Mouse (Mus musculus) kidney, adult 18-20 months (tissue): ENCODE measurements around the gene Fam178b.

Source experiments
- DNase-seq: peaks from one replicate; pipeline ENCODE4 v3.0.0; 2021

Fam178b gene

GRCm38 (mm10) chr1:36560903-36561302 lies 122.1 kb downstream of the Fam178b start:
- DNase-seq, result no peak

DNA sequence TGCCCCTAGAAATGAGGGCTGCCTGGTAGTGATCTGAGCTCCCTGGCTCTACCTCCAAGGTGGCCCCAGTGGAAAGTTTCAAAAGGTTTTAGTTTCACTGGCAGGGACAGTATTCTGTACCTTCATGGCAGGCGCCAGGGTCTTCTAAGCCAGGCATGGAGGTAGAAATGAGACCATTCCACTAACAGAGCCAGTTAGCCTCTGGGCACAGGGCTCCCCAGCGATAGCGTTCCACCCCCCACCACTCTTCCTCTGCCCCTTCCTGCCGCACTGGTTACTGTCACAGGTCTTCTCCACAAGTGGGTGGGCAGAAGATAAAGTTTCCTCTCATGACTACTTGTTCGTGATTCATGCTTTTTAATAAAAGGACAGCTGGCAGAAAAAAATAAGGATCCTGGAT lies 123.1 kb downstream of the Fam178b start:
- DNase-seq, result no peak

- DNase-seq, result no peak
These were observed 123.7 kb downstream of the Fam178b start for GRCm38 (mm10) chr1:36559256-36559655.

DNA sequence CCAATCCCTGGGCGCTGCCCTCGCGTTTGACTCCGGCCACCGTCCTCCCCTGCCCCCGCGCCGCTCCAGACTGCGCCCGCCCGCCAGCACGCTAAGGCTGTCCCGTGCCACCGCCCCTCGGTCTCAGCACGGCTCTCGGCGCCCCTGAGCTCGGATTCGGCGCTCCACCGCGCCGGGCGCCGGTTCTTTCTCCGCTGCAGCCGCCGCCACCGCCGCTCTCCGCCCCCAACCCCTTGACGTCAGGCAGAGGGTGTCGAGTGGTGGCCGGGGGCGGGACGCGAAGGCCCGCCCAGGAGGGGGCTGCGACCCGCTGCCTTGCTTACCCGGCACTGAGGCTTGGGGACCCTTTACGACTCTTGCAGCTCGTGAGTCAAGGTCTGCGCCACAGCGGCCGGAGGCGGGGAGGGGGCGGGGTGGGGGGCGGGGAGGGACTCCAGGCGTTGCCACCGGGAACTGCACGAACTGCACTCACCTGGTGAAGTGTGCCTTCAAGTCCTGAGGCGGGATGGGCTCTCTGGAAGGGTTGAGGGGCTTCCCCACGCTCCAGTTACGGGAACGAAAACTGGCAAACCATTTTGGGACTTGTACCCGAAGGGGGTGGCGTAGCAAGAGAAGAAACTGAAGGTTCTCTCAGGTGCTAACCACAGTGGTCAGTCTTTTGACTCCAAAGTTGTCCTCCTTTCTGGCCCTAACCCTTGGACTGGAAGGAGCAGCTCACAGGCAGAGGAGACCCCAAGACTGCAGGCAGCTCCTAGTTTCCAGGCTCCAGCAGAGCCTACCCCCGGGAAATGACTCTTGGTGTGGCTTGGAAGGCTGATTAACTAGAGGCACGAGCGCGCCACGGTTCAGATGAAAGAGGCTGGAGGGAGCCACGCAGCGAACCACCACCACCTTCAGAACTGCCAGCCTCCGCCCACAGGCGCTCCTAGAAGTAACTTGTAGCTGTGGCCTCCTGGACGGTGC lies 124.7 kb downstream of the Fam178b start, which contains the start of gene Sema4c:
Sema4c (minus strand) TSS at position 319 of the 963 bp plus-strand sequence.
- DNase-seq, result peak; percentile 77

DNA sequence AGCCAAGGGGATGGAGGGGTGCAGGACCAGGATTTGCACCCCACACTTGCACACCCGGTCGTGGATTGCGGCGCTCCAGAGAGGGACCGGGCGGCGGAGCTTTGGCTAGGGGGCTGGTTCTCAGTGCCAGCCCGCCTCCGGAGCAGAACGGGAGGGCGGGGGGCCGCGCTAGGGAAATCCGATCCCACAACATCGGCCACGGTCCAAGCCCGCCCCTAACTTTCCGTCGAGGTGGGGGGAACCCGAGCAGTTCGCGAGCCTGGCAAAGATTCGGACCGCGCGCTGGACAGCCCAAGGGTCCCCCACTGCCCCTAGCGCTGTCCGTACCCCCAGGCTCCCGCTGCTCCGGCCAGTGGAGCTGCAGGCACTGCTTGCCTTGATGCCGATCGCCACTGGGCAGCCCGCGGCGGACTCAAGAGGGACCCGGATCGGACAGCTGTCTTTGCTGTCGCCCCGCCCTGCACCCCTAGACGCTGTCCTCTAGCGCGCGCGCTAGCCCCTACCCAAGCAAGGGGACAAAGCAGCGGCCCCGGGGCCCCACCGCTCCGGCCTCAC lies 125.4 kb downstream of the Fam178b start:
- peak; percentile 79 for DNase-seq

DNA sequence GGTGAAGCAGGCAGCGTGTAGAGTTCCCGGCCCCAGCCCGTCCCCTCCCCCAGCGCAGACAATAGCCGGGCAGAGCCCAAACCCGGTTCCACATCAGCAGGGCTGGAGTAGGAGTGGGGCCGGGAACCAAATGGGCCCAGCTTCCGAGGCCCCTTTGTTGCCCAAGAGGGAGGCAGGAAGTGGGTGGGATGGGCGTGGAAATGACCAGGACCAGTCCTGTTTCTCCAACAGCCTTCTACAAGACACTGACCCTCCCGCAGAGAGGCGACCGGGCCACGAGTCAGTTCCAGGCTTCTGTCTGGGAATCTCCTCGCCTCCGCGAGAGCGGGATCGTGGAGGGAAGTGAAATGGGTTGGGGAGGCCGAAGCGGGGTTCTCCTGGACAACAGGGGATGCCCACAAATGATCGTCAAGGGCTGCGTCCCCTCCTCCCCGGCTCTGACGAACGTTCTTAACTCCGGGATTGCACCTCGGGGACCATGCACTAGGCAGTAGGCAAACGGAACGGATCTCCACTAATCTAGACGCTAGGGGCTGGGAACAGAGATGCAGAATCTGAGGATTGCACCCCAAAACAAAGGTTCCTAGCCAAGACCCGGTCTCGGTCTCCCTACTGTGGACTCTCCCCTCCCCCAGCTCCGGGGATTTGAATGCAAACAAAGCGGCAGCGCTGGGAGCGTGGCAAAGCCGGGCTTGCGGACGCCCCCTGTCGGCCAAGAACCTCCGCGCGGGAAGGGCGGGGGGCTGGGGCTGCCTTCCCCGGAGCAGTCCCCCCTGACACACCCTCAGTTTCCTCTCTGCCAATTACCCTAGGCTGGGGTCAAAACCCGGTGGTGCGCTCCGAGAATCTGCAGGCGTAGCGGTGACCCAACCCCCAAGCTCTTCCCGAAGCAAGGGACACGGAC lies 126.2 kb downstream of the Fam178b start:
- peak; percentile 88 for DNase-seq

DNA sequence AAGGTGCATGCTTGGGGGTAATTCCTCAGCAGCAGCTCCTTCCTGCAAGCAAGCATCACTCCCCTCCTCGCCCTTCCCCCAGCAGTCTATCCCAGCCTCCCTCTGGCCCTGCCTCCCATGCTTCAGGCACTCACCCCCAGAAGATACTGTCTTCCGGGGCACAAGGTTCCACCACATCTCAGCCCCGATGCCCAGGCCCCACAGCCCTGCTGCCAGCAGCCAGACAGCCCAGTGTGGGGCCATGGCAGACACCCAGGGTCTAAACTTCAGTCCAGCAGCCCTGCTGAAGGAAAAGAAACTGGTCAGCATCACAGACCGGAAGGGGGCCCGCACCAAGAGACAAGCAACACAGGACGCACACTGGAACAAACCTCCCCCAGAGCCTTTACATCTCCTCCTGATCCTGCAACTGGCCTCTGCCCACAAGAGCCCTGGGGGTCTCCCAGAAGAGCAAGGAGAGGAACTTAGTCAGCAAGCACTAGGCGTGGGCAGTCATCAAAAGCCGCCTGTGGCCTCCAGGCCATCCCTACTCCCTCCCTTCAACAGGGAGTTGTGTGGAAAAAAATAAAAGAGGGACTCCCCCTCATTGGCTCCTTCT lies 127.1 kb downstream of the Fam178b start:
- DNase-seq, result no peak

- no peak for DNase-seq
These were observed 128.2 kb downstream of the Fam178b start for GRCm38 (mm10) chr1:36554633-36555399.

GRCm38 (mm10) chr1:36552506-36552905 lies 130.5 kb downstream of the Fam178b start:
- no peak for DNase-seq

GRCm38 (mm10) chr1:36551904-36552303 lies 131.1 kb downstream of the Fam178b start:
- DNase-seq, result no peak

DNA sequence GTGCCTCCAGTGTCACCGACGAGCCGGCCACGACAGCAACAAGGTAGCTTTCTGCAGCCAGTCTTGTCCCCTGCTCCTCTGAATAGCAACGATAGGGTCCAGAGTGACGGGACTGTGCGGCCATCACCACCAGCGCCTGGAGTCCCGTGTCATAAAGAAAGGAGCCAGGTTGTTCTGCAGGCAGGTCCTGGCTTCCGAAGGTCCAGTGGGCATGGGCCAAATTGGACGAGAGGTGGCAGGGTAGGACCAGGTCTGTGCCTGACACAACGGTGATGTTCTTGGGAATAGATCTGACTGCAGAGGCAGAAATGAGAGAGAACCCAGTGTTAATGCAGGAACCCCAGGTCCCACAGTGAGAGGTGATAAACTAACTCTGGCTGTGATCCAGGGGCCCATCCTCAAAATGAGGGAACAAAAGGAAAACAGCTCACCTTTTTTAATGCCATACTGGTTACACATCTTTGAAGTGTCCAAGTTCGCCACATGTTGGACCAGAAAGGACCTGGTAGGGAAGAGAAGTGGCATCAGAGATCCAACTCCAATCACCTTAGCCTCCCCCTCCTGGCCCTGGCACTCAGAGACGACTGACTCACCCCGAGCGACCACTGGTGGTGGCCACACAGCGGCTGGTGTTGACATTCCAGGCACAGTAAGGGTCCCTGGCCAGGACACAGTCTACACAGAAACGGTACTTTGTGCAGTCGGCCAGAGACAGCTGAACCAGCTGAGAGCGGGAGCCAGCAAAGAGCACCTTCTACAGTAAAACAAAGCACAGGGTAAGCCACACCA lies 132.7 kb downstream of the Fam178b start:
- DNase-seq, result no peak

DNA sequence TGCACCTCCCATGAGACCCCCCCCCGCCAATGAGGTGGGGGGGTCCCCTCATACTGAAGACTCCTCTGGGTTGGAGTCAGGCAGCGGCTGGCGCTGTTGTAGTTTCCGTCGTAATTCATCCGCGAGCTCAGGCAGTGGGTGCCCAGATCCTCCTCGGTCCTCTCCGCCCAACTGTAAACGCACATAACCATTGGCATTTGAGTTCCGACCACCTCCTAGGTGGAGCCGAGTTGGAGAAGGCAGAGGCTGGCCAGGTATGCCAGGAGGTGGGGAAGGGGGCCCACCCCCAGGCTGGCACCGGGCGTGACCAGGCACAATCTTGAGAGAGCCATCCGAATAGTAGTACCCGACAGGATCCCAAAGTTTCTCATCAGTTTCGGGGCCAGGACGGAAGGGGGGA lies 133.5 kb downstream of the Fam178b start:
- no peak for DNase-seq

- no peak for DNase-seq
These were observed 134.2 kb downstream of the Fam178b start for GRCm38 (mm10) chr1:36548771-36549170.

DNA sequence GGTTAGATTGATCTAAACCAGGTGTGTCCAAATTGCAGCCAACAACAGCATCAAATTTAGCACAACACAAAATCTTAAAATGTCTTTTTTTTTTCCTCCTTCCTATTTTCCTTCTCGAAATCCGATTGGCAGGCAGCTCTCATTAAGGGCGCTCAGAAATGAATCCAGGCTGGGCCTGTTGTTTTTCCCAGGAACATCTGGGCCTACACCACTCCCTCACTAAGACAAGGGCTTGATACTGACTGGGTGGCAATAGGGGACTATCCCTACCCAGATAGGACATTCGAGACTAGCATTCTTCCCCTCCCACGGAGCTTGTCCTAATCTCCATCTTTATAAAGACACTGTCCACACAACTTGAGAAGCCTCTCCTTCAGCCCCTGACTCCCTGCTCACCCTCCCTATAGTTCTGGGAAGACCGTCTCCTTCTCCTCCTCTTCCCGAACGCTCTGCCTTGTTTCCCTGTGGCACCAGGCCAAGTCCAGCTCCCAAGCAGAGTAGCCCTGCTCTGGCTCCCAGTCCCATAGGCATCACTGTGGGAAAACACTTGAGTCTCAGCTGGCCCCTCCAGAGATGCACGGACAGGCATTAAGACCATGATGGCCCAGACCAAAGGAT lies 134.9 kb downstream of the Fam178b start:
- no peak for DNase-seq

- peak; percentile 97 for DNase-seq
These were observed 136.0 kb downstream of the Fam178b start, which contains the start of gene Ankrd39 for GRCm38 (mm10) chr1:36546888-36547471. Gene Ankrd39, minus strand, starts transcription at chr1:36547445.

DNA sequence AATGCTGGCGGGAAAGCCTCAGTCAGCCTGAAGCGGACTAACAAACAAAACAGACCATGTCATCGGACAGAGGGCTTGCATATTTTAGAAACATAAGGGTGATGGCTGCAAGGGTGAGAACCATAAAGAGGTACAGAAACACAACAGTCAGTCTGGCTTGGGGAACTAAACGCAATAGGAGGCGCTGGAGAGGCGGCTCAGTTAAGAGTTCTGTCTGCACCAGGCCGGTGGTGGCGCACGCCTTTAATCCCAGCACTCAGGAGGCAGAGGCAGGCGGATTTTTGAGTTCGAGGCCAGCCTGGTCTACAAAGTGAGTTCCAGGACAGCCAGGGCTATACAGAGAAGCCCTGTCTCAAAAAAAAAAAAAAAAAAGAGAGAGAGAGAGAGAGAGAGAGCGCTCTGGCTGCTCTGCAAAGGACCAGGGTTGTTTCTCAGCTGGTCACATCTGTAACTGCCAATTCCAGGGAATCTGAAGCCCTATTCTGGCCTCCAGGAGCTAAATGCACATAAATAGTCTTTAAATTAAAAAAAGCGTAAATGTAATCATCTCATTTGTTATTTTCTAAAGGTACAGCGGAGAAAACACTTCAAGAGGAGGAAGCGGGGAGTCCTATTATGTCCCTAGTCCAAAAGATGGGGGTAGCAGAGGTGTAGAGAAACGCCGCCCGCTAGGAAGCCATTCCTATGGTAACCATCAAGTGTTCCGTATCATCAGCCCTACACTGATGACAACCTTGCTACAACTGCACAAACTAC lies 137.0 kb downstream of the Fam178b start:
- DNase-seq, result no peak

- DNase-seq, result no peak
These were observed 137.6 kb downstream of the Fam178b start for GRCm38 (mm10) chr1:36545382-36545781.

DNA sequence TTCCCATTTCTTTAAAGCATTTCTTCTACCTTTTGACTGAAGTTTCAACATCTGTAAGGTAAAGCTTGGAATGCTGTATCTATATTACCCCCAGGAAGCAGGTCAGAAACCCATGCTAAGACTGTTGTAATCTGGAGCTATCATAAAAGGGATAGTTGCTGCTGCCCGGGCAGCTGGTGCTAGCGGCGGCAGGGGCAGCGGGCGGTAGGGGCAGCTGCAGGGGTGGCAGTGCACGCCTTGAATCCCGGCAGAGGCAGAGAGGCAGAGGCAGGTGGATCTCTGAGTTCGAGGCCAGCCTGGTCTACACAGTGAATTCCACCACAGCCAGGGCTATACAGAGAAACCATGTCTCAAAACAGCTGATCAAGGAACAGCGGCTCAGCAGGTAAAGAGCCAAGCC lies 140.1 kb downstream of the Fam178b start:
- no peak for DNase-seq

DNA sequence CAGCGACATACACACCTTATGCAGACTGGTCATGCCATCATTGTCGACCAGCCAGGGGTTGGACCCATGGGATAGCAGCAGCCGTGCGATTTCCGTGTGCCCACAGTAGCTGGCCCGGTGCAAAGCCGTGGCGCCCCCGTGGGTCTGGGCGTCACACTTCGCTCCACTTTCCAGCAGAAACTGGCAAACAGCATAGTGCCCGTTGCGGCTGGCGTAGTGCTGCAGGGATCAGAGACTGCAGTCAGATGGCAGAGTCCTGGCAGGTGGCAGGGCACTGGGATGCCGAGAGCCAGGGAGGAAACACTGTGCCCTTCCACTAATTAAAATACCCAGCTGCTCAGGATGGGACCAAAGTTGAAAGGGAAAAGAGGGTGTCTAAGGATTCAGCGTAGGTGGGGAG lies 141.1 kb downstream of the Fam178b start:
- DNase-seq, result no peak
